Mouse (Mus musculus): ENCODE results near the gene Ier5l.

DNA sequence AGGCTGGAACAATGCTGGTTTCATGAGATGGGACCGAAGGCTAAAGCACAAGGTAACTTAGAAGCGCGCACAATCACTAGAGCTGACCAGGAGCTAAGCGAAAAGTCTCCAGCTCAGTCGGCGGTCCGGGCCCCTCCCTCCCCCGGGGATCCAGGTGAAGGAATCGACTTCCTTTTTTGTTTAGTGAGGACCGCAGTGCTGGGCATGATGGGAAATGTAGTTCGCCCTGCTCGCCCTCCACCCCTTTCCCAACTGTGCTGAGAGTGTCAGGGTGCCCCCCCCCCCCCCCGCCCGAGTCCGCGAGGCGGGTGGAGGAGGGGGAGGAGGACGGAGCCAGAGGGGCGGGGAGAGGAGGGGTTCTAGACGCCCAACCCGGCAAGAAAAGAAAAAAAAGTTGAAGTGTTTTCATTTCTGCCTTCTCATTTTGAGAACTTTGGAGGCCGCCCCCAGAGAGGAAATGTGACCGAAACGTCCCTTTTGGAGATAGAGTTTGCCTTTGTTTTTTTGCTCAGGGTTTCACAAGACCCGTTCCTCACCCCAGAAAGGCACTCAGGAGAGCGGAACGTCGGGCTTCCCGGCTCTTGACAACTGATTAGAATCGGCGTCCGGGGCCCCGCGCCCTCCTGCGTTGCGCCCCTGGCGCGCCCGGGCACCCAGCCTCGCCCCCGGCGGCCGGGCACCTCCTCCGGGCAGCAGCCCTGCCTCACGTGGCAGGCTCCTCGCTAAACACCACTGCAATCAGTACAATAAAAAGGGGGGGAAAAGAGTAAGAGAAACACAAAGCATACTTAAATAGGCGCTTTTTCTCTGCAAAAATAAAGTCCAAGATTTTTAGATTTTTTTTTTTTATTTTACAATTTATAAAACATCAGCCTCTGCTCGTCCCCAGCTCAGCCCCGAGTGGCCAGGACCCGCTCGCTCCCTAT is 2.0 kb downstream of the Ier5l start:
- TF ChIP-seq CTCF (IDR thresholded peaks at IDR 0.05; ENCODE audit: control insufficient read depth, insufficient read depth, insufficient replicate concordance, low read depth, low read length) (no peak), POLR2A (IDR thresholded peaks at IDR 0.05; ENCODE audit: control insufficient read depth, low read depth, low read length) (no peak)

All from testis, adult 2 months (tissue).